Mouse (Mus musculus) megakaryocyte-erythroid progenitor cell, adult 5-6 weeks (primary cell): ENCODE results near the gene Vps41. TPM values are rescaled to one million over a fixed set of nuclear protein-coding genes. Genes with fewer than 3 reads are reported as not detected.

Experiments used
- ATAC-seq: replicated peaks from 2 replicates; pipeline ENCODE4 v1.8.0; 2016; ENCODE audit warnings: mild to moderate bottlenecking, inconsistent platforms; ENCODE audit not compliant: severe bottlenecking, poor library complexity, low FRiP score, low TSS enrichment
- total RNA-seq, 2 experiments: library from RNA; stranded (forward) in 1 of 2; stranded (reverse) in 1 of 2; fragments of 200-1000, 215-1000 nt in 1 of 2; fragments of >200 nt in 1 of 2; fragmentation: Nextera tagmentation in 1 of 2; gene quantifications; 2 replicates each; pipeline ENCODE4 v1.2.3; 2014 to 2017

Gene Vps41
- total RNA-seq, 2 experiments from 2014 or later = 37.1 to 54.9 TPM

GRCm38 (mm10) chr13:18856026-18856802, 139.1 kb downstream of the Vps41 start:
- no peak for ATAC-seq

- no peak for ATAC-seq
Observed at GRCm38 (mm10) chr13:18858183-18858582, 141.1 kb downstream of the Vps41 start.

DNA sequence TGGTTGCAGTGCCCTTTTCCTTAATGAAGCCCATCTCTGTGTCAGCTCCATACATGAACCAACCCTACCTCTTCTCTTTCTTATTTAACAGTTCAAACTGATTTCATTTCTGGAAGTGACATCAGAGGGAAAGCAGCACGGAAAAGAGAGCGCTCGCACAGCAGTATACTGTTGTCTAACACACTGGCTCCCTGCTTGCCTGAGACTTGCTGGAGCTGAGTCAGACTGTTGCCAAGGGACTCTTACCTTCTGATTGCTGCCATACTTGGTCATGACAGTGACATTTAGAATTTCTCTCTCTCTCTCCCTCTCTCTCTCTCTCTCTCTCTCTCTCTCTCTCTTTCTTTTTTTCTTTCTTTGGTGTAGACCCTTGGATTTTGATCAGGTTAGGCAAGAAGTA, 142.3 kb downstream of the Vps41 start:
- ATAC-seq = no peak

DNA sequence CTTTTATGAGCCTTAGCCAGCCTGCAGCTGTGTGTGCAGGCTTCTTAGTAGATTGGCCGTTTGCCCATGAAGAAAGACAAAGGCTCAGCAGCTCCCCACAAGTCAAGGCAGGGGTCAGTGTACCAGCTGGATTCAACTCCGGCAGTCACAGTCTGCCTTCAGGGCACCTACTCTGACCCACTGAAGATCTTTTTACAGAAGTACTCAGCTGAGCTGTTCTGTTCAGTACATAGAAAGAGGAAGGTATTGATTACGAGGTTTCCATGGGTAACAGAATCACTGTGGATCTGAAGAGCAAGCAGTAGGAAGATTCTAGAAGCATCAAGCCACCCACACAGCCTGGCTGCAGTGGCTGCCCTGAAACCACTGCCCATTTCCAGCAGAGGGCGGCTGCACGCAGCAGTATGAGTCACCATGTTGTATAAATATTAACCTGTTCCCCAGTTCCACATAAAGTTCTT, 151.0 kb downstream of the Vps41 start:
- no peak for ATAC-seq

- ATAC-seq = no peak
Observed at GRCm38 (mm10) chr13:18868825-18869224, 151.7 kb downstream of the Vps41 start.

DNA sequence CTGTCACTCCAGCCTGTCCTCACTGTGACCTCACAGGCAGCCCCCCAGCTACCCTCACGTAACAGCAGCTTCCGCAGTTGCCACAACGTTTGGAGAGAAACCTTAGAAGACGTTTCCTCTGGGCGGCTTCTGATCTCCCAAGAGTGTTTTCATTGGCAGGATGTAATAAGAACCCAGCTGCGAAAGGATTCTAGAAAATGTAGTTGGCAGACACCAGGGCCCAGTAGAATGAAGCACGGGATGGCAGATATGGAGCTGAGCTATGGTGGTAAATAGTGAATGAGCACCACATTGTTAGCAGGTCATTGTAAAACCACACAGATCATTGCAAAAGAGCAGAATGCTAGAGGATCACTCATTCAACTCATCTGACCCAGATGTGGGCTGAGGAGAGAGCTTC, 158.2 kb downstream of the Vps41 start:
- no peak for ATAC-seq

DNA sequence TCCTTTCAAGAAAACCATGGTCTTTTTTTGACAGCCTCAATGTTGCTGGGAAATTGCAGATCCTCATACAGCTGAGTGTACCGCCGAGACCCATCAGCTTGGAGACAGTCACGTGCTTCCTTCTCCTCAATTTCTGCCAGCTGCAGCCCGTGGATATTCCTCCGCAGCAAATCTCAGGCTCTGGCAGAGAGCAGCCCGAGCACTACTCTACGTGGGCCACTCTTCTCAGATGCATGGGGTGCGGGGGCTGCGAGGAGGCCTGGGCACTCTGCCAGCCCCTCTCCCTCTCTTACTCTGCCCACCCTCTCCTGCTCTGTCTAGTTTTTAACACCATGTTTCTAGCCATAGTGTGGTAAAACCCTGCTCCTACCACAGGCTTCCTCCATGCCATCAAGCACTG, 175.8 kb downstream of the Vps41 start:
- no peak for ATAC-seq

GRCm38 (mm10) chr13:18896789-18897188, 179.7 kb downstream of the Vps41 start:
- ATAC-seq = peak; percentile 75; the same call in 1 of the 2 replicates

GRCm38 (mm10) chr13:18903623-18904022, 186.5 kb downstream of the Vps41 start:
- ATAC-seq = no peak

DNA sequence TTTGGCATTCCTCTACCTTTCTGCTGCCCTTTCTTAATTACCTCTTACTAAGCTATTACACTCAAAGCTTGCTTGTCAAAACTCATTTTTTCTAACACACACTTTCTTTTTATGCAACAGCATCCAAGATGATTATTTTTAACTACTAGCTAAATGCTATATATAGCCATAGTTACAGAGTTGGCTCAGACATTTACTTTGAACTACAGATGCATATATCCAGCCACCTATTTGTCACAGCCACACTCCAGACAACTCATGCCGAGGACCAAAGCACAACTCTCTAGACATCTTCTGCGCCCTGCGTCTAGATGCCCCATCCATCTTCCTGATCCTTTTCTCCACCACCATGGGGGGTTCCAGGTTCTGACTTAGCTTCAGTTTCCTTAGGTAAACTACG, 197.7 kb downstream of the Vps41 start:
- no peak for ATAC-seq

Other genes starting within 250 kb of the Vps41 start
- not detected in 2 replicates for gene Amph, start 230.9 kb downstream of the Vps41 start, total RNA-seq (2014; fragmentation: Nextera tagmentation)
- not detected in 2 replicates for gene Amph, start 230.9 kb downstream of the Vps41 start, total RNA-seq (2017)